Mouse (Mus musculus) large intestine, adult 2 months (tissue): Measurements from ENCODE around the gene Frmd4a. TPM values are rescaled to one million over a fixed set of nuclear protein-coding genes. Genes with fewer than 3 reads are reported as not detected.
A peak's percentile ranks its signal among the peaks of the same experiment; 100 is the strongest.

Experiments used
- DNase-seq: peaks from one replicate; pipeline ENCODE4 v3.0.0-alpha.2; 2012; ENCODE audit warnings: low read depth, low spot score
- WGBS: fragments of 180-500 bp; shearing (Covaris S2); methylation state at CpG from one replicate; pipeline ENCODE4 v1.1.7; 2018; 5-methylcytosine and 5-hydroxymethylcytosine counted together
- polyA plus RNA-seq: library from polyadenylated mRNA; depleted of rRNA; stranded (reverse); fragments of >200 nt; gene quantifications from 2 replicates; pipeline ENCODE4 v1.2.3, GENCODE M21; 2012

The Frmd4a gene
- polyA plus RNA-seq, 1 experiment, result 2.6 TPM

DNA sequence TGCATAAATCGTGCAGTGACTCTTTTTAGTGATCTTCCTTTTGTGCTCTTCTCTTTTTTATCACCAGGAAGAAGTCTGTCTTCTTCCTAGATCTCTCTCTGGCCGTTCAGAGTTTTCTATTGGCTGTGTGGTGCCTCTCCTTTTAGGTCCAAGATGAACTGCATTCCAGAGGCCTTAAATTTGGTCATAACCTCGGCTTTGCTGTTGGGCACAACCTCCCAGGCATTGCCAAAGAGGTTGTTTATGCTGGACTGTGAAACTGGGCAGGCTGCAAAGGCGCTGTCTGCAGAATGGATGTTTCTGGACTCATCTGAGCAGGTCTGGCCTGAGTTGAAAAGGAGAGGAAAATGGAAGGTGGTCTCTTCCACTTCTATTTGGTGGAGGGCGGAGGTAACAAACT, 560.8 kb downstream of the Frmd4a start:
- whole genome bisulfite sequencing, result 66% methylated on average over 5 of the region's 5 CpGs
- DNase-seq, result no peak

DNA sequence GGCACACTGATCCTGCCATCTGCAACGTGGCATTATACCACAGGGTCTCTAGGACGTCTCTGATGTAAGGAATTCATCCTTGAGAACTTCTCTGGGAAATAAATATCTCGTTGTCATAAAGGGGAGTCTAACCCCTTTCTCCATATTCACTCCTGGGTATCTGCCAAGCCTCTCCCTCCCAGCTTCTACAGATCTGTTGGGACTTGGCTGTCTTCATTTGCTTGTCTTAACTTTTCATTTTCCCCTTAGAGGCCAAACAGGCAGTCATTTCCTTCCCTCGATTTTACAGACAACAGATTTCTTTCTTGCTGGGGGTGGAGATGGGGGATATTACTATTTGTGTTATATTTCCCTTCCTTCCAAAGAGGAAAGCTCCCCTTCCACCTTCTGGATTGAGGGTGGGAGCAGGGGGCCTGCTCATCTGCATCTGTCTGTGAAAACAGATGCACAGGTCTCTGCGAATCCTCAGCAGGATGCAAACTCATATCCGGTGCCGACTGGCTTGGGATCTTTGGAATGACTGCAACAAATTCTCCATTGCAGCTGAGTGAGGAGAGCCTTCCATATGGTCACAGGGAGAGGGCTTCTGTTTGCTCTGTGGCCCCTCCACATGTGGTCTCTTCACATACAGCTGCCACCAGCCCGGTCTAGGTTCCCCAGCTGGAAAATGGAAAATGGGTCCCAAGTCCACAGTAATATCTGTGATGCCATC, 562.0 kb downstream of the Frmd4a start:
- no peak for DNase-seq
- 74% methylated on average over 8 of the region's 8 CpGs for WGBS

DNA sequence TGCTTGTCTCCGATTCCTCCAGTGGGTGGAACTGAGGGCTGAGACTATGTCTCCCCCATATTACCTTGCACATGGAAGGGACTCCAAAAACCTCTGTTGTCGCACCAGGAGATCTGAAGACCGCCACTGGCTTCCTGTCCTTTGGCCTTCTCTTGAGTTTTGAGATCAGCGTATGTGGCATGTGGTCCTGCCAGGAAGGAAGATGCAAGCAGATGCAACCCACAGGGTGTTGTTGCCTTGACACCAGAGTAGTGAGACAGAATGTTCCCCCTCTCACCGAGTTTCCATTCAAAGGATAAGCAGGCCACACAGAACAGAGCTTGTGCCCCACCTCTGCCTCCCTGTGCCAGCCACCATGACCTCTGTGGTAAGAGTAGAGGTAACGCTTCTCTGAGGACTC, 563.1 kb downstream of the Frmd4a start:
- 79% methylated on average over 6 of the region's 6 CpGs for WGBS

DNA sequence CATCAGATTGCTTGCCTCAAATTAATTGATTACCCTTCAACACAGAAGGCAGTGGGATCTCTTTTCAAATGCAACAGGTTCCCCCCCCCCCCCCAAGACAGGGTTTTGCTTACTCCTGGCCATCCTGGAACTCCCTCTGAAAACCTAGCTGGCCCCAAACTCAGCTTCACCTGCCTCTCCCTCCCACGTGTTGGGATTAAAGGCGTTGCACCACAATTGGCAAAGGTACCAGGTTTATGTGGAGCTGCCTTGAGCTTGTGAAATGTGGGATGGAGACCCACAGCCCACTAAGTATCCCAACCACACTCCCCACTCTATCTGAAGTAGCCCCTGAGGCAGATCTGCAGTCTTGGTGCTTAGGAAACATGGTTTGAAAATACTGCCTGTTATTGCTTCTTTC, 565.4 kb downstream of the Frmd4a start:
- WGBS, result 64% methylated on average over 2 of the region's 2 CpGs
- no peak for DNase-seq

More for the DNA sequence above, 563.1 kb downstream of the Frmd4a start:
- no peak for DNase-seq

DNA sequence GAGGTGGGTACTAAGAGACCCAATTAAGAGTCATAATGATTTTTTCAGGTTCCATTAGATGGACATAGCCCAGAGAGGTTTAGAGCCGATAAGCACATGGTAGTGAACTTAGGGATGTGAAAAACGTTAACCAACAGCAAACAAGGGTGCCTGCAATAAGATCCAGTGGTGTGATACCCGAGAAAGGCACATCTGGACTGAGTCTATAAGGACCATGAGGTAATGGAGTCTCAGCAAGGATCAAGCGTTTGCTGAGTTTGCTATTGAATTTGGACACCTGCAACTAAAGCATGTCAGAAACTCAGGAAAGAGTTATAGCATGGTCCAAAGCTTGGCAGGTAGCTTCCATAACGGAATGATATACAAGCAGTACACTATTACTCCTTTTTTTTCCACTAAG, 566.7 kb downstream of the Frmd4a start:
- WGBS, result 87% methylated on average over 5 of the region's 5 CpGs
- no peak for DNase-seq

DNA sequence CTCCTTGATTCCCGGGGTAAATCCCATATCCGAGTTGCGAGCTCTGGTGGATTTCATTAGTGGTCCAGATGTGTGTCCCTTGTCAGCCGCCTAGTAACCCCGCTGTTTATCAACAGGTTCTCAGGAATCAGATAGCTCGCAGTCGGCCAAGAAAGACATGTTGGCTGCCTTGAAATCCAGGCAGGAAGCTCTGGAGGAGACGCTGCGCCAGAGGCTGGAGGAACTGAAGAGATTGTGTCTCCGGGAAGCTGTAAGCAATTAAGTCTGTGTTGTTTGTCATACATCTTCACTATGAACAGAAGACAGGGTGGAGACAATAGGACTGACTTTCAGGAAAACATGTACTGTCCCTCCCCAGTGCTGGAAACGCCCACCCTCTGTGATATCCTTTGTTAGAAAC, 568.7 kb downstream of the Frmd4a start:
- 64% methylated on average over 11 of the region's 11 CpGs for WGBS
- no peak for DNase-seq

DNA sequence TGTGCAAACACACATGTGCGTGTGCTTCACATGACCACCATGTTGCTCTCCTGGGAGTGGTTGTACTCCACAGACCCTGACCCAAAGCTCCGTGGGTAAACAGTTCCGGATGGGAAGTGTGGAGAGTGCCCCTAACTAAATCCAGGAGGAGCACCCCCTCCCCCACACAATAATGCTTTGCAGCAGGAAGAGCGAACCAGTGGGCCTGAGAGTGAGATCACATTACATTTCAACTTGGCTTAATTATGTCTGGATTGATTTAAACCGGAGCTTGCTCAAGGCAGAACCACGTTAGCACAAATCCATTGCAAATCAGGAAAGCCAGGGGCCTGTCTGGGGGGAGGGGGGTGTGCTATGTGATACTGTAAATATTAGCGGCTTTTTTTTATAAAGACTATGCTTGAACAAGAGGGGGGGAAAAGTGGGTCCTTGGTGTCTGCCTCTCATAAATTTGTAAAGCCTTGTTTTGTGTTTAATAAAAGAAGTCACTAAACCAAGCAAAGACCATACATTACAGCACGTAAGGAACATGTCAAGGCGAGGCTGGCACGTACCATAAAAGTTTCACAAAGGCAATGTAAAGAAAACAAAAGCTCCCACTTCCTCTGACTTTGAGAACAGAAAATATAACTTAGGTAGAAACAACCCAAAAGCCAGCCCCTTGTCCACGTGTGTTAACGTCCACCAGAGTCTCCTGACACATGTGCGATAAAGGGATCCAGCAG, 570.3 kb downstream of the Frmd4a start:
- DNase-seq, result no peak
- WGBS, result 76% methylated on average over 13 of the region's 13 CpGs

DNA sequence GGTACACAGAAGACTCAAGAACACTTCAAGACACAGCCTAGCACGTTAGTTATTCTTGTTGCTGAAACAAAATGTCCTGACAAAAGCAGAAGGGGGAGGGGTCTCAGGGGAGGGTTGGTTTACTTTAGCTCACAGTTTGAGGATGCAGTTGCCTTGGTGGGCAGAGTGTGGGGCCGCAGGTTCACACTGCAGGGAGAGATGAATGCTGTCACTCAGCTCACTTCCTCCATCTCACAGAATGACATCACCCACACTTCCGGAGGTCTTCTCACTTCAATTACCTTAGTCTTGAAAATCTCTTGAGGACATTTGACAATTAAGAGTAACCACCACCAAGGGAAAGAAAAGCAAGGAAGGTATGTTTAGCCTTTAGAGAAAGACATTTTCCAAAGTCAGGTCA, 574.1 kb downstream of the Frmd4a start:
- 83% methylated on average over 3 of the region's 3 CpGs for WGBS
- DNase-seq, result no peak

DNA sequence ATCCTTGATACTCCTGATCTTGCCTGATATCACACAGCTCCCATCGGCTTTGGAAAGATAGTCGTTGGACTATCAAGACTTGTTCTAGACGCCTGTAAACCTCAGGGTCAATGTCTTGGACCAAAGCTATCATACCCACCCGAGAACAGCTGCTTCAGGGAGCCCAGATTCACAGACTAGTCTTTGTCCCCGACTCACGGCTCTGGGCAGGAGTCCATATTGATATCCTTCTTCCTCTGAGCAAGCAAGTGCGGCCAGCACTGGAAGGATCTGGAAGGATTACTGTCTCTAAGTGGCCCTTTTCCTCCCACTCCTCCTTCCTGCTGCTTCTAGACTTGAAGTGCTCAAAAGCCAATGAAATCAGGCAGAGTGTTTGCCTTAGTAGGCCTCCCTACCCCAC, 575.1 kb downstream of the Frmd4a start:
- no peak for DNase-seq
- WGBS, result 50% methylated on average over 7 of the region's 7 CpGs

DNA sequence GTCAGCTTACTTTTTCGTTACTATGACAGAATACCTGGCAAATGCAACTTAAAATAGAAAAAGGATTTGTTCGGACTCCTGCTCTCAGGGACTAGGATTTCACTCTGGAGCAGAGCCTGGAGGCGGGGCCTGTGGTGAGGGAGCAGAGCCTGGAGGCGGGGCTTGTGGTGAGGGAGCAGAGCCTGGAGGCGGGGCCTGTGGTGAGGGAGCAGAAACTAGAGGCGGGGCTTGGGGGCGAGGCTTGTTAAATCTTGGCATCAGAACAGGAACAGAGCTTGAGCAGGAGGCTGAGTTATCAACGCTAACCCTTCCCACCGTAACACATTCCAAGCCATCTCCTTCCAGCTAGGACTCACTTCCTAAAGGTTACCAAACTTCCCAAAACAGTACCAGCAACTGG, 575.9 kb downstream of the Frmd4a start:
- DNase-seq, result peak; percentile 57
- 8% methylated on average over 9 of the region's 9 CpGs for WGBS

DNA sequence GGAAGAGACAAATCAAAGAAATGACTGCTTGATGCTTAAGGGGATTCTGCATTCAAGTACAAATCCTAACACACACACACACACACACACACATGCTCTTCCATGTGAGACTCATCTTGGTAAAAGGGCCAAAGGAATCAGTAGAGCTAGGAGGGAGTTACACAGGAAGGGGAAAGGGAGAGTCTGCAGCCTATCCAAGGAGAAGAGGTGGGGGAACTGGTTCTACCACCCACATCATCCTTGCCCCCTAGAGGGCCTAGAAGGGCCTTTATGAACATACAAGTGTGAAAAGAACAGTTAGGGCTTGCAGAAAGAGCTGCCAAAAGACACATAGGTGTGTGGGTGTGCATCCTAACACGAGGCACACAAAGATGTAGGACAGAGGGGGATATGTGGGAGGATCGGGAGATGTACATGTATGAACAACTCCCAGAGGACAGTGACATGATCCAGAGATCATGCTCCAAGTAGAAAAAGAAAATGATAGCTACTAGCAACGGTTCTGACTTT, 576.4 kb downstream of the Frmd4a start:
- no peak for DNase-seq
- WGBS, result 80% methylated on average over 3 of the region's 3 CpGs

DNA sequence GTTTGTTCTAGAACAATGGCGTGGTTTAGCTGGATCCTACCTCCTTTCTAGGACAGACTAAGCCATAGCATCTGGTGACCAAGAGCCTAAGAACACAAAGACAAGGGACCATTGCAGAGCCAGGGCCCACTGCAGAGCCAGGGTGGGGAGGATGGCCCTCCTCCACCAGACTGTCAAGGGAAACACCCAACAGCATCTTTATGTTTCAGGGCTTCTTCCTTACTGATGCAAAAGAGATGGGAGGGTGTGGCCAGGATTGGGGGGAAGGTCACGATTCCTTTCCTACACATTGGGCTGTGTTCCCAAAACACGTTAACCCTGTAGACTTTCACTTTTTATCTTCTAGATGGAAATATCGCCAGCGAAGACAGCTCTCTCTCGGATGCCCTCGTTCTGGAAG, 579.5 kb downstream of the Frmd4a start:
- DNase-seq, result no peak
- 89% methylated on average over 7 of the region's 7 CpGs for WGBS

DNA sequence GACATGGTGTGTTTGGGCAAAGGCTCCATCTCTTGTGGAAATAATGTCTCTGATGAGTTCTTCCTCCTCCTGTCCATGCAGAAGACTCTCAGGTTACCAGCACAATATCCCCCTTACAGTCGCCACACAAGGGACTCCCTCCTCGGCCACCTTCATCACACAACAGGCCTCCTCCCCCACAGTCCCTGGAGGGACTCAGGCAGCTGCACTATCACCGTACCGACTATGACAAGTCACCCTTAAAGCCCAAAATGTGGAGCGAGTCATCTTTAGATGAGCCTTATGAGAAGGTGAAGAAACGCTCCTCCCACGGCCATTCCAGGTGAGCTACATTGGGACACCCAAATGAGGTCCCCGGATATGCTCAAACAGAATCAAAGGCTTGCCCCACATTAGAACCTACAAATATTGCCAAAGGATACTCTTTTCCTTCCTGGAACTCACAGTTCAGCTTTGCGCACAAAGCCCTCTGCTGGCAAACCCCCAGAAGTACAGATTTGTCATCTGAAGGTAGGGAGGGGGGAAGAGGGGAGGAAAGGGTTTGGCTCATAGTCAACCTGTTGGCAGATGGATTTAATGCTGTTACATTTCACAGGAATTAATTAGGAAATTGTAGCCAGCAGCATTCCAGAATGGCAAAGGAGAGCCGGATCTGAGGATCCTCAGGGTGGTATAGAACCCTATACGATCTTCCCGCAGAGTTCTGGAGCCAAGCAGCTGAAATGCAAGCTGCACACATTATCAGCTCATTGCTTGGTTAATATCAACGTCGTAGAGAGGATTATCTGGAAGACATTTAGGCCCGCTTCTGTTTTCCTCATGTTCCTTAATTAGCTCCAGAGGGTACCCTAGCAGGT, 583.7 kb downstream of the Frmd4a start:
- DNase-seq, result no peak

DNA sequence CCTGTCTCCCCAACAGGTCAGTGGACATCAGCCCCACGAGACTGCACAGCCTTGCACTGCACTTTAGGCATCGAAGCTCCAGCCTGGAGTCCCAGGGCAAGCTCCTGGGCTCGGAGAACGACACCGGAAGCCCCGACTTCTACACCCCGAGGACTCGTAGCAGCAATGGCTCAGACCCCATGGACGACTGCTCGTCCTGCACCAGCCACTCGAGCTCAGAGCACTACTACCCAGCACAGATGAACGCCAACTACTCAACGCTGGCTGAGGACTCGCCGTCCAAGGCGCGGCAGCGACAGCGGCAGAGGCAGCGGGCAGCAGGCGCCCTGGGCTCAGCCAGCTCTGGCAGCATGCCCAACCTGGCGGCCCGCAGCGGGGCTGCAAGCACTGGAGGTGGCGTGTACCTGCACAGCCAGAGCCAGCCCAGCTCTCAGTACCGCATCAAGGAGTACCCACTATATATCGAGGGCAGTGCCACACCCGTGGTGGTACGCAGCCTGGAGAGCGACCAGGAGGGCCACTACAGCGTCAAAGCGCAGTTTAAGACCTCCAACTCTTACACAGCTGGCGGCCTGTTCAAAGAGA, 585.9 kb downstream of the Frmd4a start:
- DNase-seq, result no peak
- WGBS, result 91% methylated on average over 33 of the region's 33 CpGs

More for the DNA sequence above, 583.7 kb downstream of the Frmd4a start:
- 53% methylated on average over 15 of the region's 15 CpGs for WGBS

DNA sequence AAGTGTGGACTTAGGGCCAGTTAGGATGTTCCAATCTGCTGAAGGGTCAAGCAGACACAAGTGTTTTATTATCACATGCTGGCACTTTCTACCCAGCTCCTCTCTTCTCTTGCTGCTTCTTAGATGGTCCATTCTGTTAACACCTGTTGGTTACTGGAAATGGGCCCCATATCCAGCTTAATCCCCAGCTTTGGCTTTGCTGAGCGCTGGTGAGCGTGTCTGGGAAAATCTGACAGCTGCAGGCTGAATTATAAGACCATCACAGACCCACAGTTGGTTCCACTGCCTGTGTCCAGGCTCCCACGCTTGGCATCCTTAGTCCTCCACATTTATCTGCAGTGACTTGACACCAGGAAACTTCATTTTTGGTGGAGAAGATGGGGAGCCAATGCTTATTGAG, 589.0 kb downstream of the Frmd4a start:
- DNase-seq, result no peak
- WGBS, result 88% methylated on average over 3 of the region's 3 CpGs

DNA sequence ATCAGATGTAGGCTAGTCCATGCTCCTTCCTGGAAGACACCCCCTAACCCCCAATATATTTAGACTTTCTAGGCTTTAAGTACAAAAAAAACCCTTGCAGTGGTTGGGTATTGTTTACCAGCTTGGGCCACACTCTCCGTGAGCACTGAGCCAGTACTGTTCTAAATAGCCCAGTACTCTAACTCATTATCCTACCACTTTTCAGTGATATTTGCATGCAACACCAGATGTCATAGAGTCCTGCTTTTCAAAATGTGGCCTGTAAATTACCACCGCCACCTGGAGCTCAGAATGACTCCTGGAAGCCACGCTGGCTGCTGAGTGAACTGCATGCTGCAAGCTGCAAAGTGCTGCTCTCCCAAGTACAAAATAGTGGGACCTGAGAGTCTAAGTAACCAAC, 590.7 kb downstream of the Frmd4a start:
- 84% methylated on average over 3 of the region's 3 CpGs for WGBS
- no peak for DNase-seq

DNA sequence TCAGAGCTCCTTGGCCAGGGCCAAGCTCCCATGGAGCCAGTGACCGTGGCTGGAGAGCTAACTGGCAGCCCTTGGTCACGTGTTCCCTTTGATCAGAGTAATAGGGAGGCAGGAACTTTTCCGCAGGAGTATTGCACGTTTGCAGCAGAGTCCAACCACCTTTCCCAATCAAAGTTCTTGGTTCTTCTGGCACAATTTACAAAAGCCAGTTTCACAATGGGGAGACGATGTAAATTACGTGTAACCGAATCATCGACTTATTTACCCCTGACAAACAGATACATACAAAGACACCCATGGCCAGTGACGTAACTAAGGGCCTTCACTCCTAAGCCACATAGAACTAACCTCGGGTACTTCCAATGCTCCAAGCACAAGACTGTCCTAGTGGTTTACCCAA, 591.9 kb downstream of the Frmd4a start:
- DNase-seq, result no peak
- 83% methylated on average over 10 of the region's 10 CpGs for WGBS

DNA sequence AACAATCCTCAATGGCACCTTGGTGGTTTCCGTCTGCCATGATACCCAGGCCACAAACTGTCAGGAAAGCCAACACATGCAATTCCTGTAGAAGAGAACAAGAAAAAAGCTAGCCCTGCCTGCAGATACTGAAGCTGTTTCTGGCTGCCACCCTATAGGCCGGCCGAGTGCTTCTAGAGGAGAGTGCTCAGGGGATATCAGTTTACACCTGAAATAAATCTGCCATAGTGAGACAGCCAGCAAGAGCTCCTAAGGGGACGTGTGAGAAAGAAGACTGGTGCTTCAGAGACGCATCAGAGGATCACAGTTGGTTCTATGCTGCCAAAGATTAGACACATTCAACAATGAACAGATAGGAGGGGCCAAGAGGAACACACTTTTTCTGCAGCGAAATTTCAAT, 593.8 kb downstream of the Frmd4a start:
- WGBS, result 81% methylated on average over 6 of the region's 6 CpGs
- no peak for DNase-seq

DNA sequence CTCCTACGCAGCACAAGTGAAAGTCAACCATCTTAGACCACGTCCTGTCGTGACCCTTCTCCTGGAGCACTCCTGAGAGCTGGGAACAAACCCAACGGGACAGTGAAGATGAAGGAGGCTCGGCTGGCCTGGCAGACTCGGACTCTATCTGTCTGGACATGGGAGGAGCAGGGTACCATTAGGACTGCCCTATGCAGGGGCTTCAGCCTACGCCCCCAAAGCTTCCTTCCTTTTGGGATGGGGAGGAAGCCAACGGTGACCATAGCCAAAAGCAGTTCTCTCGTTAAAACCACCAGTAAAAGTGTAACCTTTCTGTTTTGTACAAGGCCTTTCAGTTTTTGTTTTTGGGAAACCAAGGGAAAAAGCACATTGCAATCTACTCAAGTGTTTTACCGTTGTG, 594.2 kb downstream of the Frmd4a start:
- WGBS, result 76% methylated on average over 10 of the region's 10 CpGs
- DNase-seq, result no peak
